Mouse (Mus musculus) myocyte (in vitro differentiated cells): ENCODE data around the gene Reps2. TPM values are rescaled to one million over a fixed set of nuclear protein-coding genes. Genes with fewer than 3 reads are reported as not detected.

Source experiments
- H3K27me3 ChIP-seq: one replicate; pipeline ENCODE4 v1.6.1; 2011; ENCODE audit not compliant: control insufficient read depth, insufficient read depth, insufficient read length
- H3K36me3 ChIP-seq: one replicate; pipeline ENCODE4 v1.6.1; 2011; ENCODE audit not compliant: control insufficient read depth, insufficient read depth
- H3K4me2 ChIP-seq: one replicate; pipeline ENCODE4 v1.6.1; 2011; ENCODE audit warnings: low read depth, control low read depth
- H3K4me3 ChIP-seq: one replicate; pipeline ENCODE4 v1.5.1; 2011; ENCODE audit warnings: mild to moderate bottlenecking, control low read depth, moderate library complexity
- H3K79me2 ChIP-seq: one replicate; pipeline ENCODE4 v1.6.1; 2011; ENCODE audit not compliant: control insufficient read depth, insufficient read depth
- H3ac ChIP-seq: one replicate; pipeline ENCODE4 v1.6.1; 2011; ENCODE audit not compliant: control insufficient read depth, insufficient read length
- CEBPB ChIP-seq: IDR thresholded peaks from 2 replicates; pipeline ENCODE4 v1.6.1; 2011; ENCODE audit warnings: mild to moderate bottlenecking, moderate library complexity; ENCODE audit not compliant: poor library complexity, insufficient read depth, severe bottlenecking
- E2F4 ChIP-seq: IDR thresholded peaks from one replicate; pipeline ENCODE4 v1.6.1; 2011; ENCODE audit warnings: mild to moderate bottlenecking, control low read depth, moderate library complexity; ENCODE audit not compliant: insufficient read depth
- MAX ChIP-seq: IDR thresholded peaks from one replicate; pipeline ENCODE4 v1.6.1; 2011; ENCODE audit warnings: low read depth, mild to moderate bottlenecking, control low read depth
- MYOD1 ChIP-seq, 3 experiments: IDR thresholded peaks; one replicate each; pipeline ENCODE4 v1.6.1; 2011; ENCODE audit warnings: control low read depth in 2 of 3, low read depth in 2 of 3, mild to moderate bottlenecking in 2 of 3, moderate library complexity in 1 of 3; ENCODE audit not compliant: insufficient read length in 2 of 3, control insufficient read depth in 1 of 3
- MYOG ChIP-seq, 3 experiments: IDR thresholded peaks; one replicate each; pipeline ENCODE4 v1.6.1; 2011; ENCODE audit warnings: control low read depth in 2 of 3, low read depth in 2 of 3, mild to moderate bottlenecking in 2 of 3; ENCODE audit not compliant: insufficient read length in 2 of 3, control insufficient read depth in 1 of 3, insufficient read depth in 1 of 3
- POLR2A ChIP-seq: IDR thresholded peaks from one replicate; pipeline ENCODE4 v1.6.1; 2011; ENCODE audit warnings: low read depth, mild to moderate bottlenecking, control low read depth, moderate library complexity; ENCODE audit not compliant: insufficient read length
- POLR2AphosphoS2 ChIP-seq: IDR thresholded peaks from one replicate; pipeline ENCODE4 v1.6.1; 2011; ENCODE audit warnings: low read depth, control low read depth; ENCODE audit not compliant: insufficient read length
- REST ChIP-seq: IDR thresholded peaks from one replicate; pipeline ENCODE4 v1.6.1; 2011; ENCODE audit warnings: mild to moderate bottlenecking, control low read depth, moderate library complexity; ENCODE audit not compliant: insufficient read depth, insufficient read length
- SRF ChIP-seq: IDR thresholded peaks from one replicate; pipeline ENCODE4 v1.6.1; 2011; ENCODE audit warnings: low read depth; ENCODE audit not compliant: control insufficient read depth, insufficient read length
- TCF12 ChIP-seq: IDR thresholded peaks from one replicate; pipeline ENCODE4 v1.6.1; 2011; ENCODE audit warnings: mild to moderate bottlenecking, control low read depth; ENCODE audit not compliant: poor library complexity, insufficient read depth, severe bottlenecking
- TCF3 ChIP-seq: IDR thresholded peaks from one replicate; pipeline ENCODE4 v1.6.1; 2011; ENCODE audit warnings: low read depth, control low read depth; ENCODE audit not compliant: insufficient read length
- USF1 ChIP-seq: IDR thresholded peaks from one replicate; pipeline ENCODE4 v1.6.1; 2011; ENCODE audit warnings: low read depth, mild to moderate bottlenecking, control low read depth, moderate library complexity
- polyA plus RNA-seq: library from polyadenylated mRNA; unstranded; fragments of >200 nt; fragmentation: generic; extraction: Trizol; gene quantifications from one replicate; pipeline ENCODE4 v1.2.1, GENCODE M21; 2012; ENCODE audit warnings: missing spikeins

Gene Reps2
- polyA plus RNA-seq, 1 experiment, result 0.05 TPM

DNA sequence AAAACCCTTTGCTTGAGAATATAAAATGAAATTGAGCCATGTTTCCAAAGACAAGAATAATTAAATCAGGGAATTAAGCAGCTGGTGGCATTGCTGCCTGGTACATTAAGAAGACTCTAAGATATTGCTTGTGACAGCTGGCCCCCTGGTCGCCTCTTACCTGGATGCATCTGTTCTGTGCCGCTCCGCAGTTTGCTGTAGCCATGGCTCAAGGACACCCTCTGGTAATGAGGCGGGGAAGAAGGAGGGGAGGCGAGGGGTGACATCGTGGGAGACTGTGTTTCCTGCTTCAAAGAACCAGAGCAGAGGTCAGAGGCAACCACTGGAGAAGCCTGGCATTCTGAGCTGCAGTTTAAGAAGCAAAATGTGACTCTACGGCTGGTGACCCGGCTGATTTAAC is 91.1 kb downstream of the Reps2 start:
- no peak overlapping the region for H3ac ChIP-seq
- no peak overlapping the region for H3K4me3 ChIP-seq
- H3K36me3 ChIP-seq, result no peaks in the 10 kb centered on the region
- H3K4me2 ChIP-seq, result no peak overlapping the region
- H3K79me2 ChIP-seq, result no peaks in the 10 kb centered on the region
- TF ChIP-seq MYOG (IDR thresholded peaks at IDR 0.05; ENCODE audit: control insufficient read depth in 1 of 3, insufficient read depth in 1 of 3, insufficient read length in 2 of 3, low read depth in 2 of 3), result no peak
- H3K27me3 ChIP-seq, result no peaks in the 10 kb centered on the region

DNA sequence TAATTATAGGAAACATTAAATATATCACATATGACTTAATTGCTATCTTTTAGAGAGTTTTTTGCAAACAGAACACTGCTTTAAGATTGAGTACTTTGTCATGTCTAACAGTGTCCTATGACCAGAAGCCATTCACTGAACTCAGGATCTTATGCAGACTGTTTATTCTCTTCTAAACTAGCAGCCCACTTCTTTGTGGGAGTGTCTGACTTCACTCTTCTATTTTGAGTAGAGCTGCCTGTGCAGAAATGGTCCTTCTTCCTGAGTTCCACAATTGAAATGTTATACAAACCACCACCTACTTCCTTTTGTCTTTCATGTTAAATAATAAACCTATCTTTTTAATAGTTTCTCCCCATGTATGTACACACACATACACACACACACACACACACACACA is 98.4 kb downstream of the Reps2 start:
- H3ac ChIP-seq, result no peak overlapping the region
- H3K4me3 ChIP-seq, result no peak overlapping the region
- H3K27me3 ChIP-seq, result no peaks in the 10 kb centered on the region
- no peak overlapping the region for H3K4me2 ChIP-seq
- H3K79me2 ChIP-seq, result no peaks in the 10 kb centered on the region
- no peak for TF ChIP-seq REST
- no peak for TF ChIP-seq TCF3
- TF ChIP-seq CEBPB, result no peak
- no peak for TF ChIP-seq MAX
- no peak for TF ChIP-seq MYOG (IDR thresholded peaks at IDR 0.05; ENCODE audit: control insufficient read depth in 1 of 3, insufficient read depth in 1 of 3, insufficient read length in 2 of 3, low read depth in 2 of 3)
- no peak for TF ChIP-seq E2F4
- TF ChIP-seq POLR2A, result no peak
- TF ChIP-seq MYOD1 (IDR thresholded peaks at IDR 0.05; ENCODE audit: control insufficient read depth in 1 of 3, insufficient read length in 2 of 3, low read depth in 2 of 3), result no peak
- TF ChIP-seq POLR2AphosphoS2, result no peak
- no peak for TF ChIP-seq SRF
- TF ChIP-seq TCF12, result no peak
- no peak for TF ChIP-seq USF1
- no peaks in the 10 kb centered on the region for H3K36me3 ChIP-seq

DNA sequence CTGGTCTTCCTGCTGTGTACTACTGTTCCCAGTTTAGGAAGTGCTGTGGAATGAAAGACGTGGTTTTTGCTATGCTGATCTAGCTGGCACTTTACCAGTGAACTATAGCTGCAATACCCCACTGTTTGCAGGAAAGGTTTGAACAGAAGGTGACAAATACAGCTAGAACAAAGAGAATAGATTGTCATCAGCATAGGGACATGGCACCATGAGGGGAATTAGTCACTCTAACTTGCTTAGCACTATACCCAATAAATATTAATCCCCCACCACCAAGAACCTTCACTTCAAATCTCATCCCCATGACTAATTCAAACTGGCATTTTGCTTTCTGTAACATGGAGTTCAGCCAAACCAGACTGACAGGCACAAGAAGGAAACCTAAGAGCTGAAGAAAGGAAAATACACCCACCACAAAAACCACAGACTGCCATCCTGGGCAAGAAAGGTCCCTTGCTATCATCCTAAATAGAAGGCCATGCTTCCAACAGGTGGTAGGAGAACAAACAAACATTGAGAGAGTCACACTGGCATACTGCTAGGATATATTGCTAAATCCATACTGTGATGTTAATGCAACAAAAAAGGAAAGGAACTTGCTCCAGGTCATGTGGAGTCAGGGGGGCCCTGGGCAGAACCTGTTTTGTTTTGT is 100.7 kb downstream of the Reps2 start:
- no peak for TF ChIP-seq TCF3
- TF ChIP-seq SRF, result no peak
- TF ChIP-seq MYOD1 (IDR thresholded peaks at IDR 0.05; ENCODE audit: control insufficient read depth in 1 of 3, insufficient read length in 2 of 3, low read depth in 2 of 3), result peak; percentile 13 to 62 (median 19)
- no peak for TF ChIP-seq USF1
- peak; percentile 7 for TF ChIP-seq TCF12
- peak overlapping the region; percentile 40 for H3K4me2 ChIP-seq

DNA sequence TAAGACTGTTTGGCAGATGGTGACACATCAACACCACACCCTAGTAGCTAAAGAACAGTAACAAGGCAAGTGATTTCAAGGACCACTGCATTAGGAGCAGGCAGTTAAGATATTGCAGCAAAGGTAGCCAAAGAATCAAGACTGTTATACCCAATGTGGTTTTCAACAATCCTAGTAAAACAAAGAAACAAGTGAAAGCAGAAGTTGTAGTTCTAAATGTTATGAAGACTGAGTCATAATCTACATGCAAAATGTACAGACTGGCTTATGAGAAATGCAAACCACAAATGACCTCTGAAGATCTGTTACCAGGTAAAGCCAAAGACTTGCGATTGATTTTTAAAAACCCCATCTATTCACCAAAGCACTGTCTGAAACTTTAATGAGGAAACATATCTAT is 101.5 kb downstream of the Reps2 start:
- TF ChIP-seq CEBPB (no peak), TCF12 (no peak), USF1 (no peak), TCF3 (no peak), MYOD1 (IDR thresholded peaks at IDR 0.05; ENCODE audit: control insufficient read depth in 1 of 3, insufficient read length in 2 of 3, low read depth in 2 of 3) (no peak), MYOG (IDR thresholded peaks at IDR 0.05; ENCODE audit: control insufficient read depth in 1 of 3, insufficient read depth in 1 of 3, insufficient read length in 2 of 3, low read depth in 2 of 3) (no peak), POLR2AphosphoS2 (no peak), REST (no peak), POLR2A (no peak), SRF (no peak), E2F4 (no peak)
- no peaks in the 10 kb centered on the region for H3K79me2 ChIP-seq
- no peak overlapping the region for H3K4me3 ChIP-seq

More for the DNA sequence above, 100.7 kb downstream of the Reps2 start:
- H3K79me2 ChIP-seq, result no peaks in the 10 kb centered on the region
- no peak overlapping the region for H3ac ChIP-seq
- H3K4me3 ChIP-seq, result no peak overlapping the region
- no peaks in the 10 kb centered on the region for H3K36me3 ChIP-seq
- H3K27me3 ChIP-seq, result no peaks in the 10 kb centered on the region

DNA sequence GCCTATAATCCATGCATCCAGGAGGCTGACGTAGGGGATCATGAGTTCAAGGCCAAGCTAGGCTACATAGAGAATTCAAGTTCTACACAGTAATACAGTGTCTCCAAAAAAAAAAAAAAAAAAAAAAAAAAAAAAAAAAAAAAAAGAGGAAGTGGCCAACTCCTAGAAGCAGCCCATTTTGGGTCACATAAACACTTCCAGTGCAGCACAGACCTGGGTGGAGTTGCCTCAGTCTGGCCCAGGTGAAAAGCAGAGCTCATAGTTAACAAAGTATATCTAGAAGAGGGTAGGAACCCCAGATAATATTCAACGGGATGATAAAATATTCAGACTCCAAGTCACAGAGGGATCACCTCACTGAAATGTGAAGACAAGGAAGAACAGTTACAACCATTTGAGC is 112.4 kb downstream of the Reps2 start:
- H3K27me3 ChIP-seq, result no peaks in the 10 kb centered on the region
- H3K4me3 ChIP-seq, result no peak overlapping the region
- no peak for TF ChIP-seq REST
- no peak for TF ChIP-seq POLR2A
- TF ChIP-seq MAX, result no peak
- TF ChIP-seq E2F4, result no peak
- TF ChIP-seq TCF12, result no peak
- TF ChIP-seq POLR2AphosphoS2, result no peak
- TF ChIP-seq SRF, result no peak
- no peak for TF ChIP-seq MYOD1 (IDR thresholded peaks at IDR 0.05; ENCODE audit: control insufficient read depth in 1 of 3, insufficient read length in 2 of 3, low read depth in 2 of 3)
- TF ChIP-seq TCF3, result no peak
- TF ChIP-seq USF1, result no peak
- TF ChIP-seq MYOG (IDR thresholded peaks at IDR 0.05; ENCODE audit: control insufficient read depth in 1 of 3, insufficient read depth in 1 of 3, insufficient read length in 2 of 3, low read depth in 2 of 3), result no peak
- no peak for TF ChIP-seq CEBPB
- H3K4me2 ChIP-seq, result no peak overlapping the region
- H3K36me3 ChIP-seq, result no peaks in the 10 kb centered on the region
- H3K79me2 ChIP-seq, result no peaks in the 10 kb centered on the region
- no peak overlapping the region for H3ac ChIP-seq

More for the DNA sequence above, 101.5 kb downstream of the Reps2 start:
- no peaks in the 10 kb centered on the region for H3K27me3 ChIP-seq
- no peak overlapping the region for H3ac ChIP-seq
- H3K4me2 ChIP-seq, result no peak overlapping the region
- no peaks in the 10 kb centered on the region for H3K36me3 ChIP-seq
